Mouse (Mus musculus) olfactory bulb, adult 2 months (tissue): ENCODE measurements around the gene Cpeb1.

Experiments used
- CTCF ChIP-seq: fragments of 200-500 bp; IDR thresholded peaks from 2 replicates; pipeline ENCODE4 v1.5.1; 2012; ENCODE audit warnings: low read depth, mild to moderate bottlenecking, low read length, moderate library complexity; ENCODE audit not compliant: insufficient read depth
- POLR2A ChIP-seq: fragments of 200-500 bp; IDR thresholded peaks from 2 replicates; pipeline ENCODE4 v1.6.1; 2012; ENCODE audit warnings: mild to moderate bottlenecking, low read depth, low read length, moderate library complexity; ENCODE audit not compliant: insufficient read depth

- TF ChIP-seq CTCF (no peak), POLR2A (no peak)
Measured at GRCm38 (mm10) chr7:81462815-81463214, 7.5 kb upstream of the Cpeb1 start.
